Mouse (Mus musculus): Measurements from ENCODE around the gene Kif3a. TPM values are rescaled to one million over a fixed set of nuclear protein-coding genes. Genes with fewer than 3 reads are reported as not detected.

The Kif3a gene
- polyA plus RNA-seq (2011; ENCODE audit: insufficient read depth, insufficient read length, low replicate concordance, missing spikeins) = 3.7 and 4.5 TPM in 2 replicates

GRCm38 (mm10) chr11:53567224-53568014 lies at the start of gene Kif3a:
Gene Kif3a (plus strand): TSS chr11:53567379.
- no peak for TF ChIP-seq CTCF (IDR thresholded peaks at IDR 0.05; ENCODE audit: control insufficient read depth, insufficient read depth, low read length)
- peak; percentile 16; the same call in 1 of the 2 replicates for TF ChIP-seq POLR2A (IDR thresholded peaks at IDR 0.05; ENCODE audit: borderline replicate concordance, control insufficient read depth, low read depth, low read length)
- Histone ChIP-seq H3K27ac (ENCODE audit: control insufficient read depth, insufficient read depth, low read depth, low read length, poor library complexity) (no peak within 1 kb of the TSS; the same call in 1 of the 2 replicates), H3K4me3 (replicated peaks; ENCODE audit: control insufficient read depth, low read depth, low read length) (peak within 1 kb of the TSS; percentile 80), H3K4me1 (ENCODE audit: control insufficient read depth, insufficient read depth, low read length) (no peaks in the 10 kb centered on the region)
- WGBS = 2% methylated on average over 69 of the region's 69 CpGs

- Histone ChIP-seq H3K27ac (ENCODE audit: control insufficient read depth, insufficient read depth, low read depth, low read length, poor library complexity) (0 out of 2 replicates have a peak overlapping the region, but pooled peaks have one; percentile 85), H3K4me3 (replicated peaks; ENCODE audit: control insufficient read depth, low read depth, low read length) (no peak overlapping the region), H3K4me1 (ENCODE audit: control insufficient read depth, insufficient read depth, low read length) (peaks cover 1% of the 10 kb centered on the region; the same call in 1 of the 2 replicates)
- 37% methylated on average over 5 of the region's 5 CpGs for WGBS
- TF ChIP-seq CTCF (IDR thresholded peaks at IDR 0.05; ENCODE audit: control insufficient read depth, insufficient read depth, low read length) (no peak), POLR2A (IDR thresholded peaks at IDR 0.05; ENCODE audit: borderline replicate concordance, control insufficient read depth, low read depth, low read length) (no peak)
Observed at GRCm38 (mm10) chr11:53518759-53519158, 48.4 kb upstream of the Kif3a start.

- Histone ChIP-seq H3K4me3 (replicated peaks; ENCODE audit: control insufficient read depth, low read depth, low read length) (peak within 1 kb of the TSS; percentile 70), H3K27ac (ENCODE audit: control insufficient read depth, insufficient read depth, low read depth, low read length, poor library complexity) (peak within 1 kb of the TSS; percentile 85), H3K4me1 (ENCODE audit: control insufficient read depth, insufficient read depth, low read length) (peaks cover 1% of the 10 kb centered on the region; the same call in 1 of the 2 replicates)
- 7% methylated on average over 79 of the region's 79 CpGs for WGBS
- TF ChIP-seq CTCF (IDR thresholded peaks at IDR 0.05; ENCODE audit: control insufficient read depth, insufficient read depth, low read length) = no peak
- TF ChIP-seq POLR2A (IDR thresholded peaks at IDR 0.05; ENCODE audit: borderline replicate concordance, control insufficient read depth, low read depth, low read length) = 0 out of 2 replicates have a peak, but pooled peaks have one; percentile 20
Observed at GRCm38 (mm10) chr11:53519207-53520121, 47.7 kb upstream of the Kif3a start, which contains the start of gene Sept8. Gene Sept8 (plus strand): TSS chr11:53519257.

GRCm38 (mm10) chr11:53520122-53520978 lies 46.8 kb upstream of the Kif3a start:
- 9% methylated on average over 24 of the region's 24 CpGs for WGBS
- Histone ChIP-seq H3K4me1 (ENCODE audit: control insufficient read depth, insufficient read depth, low read length) (peaks cover 1% of the 10 kb centered on the region; the same call in 1 of the 2 replicates), H3K27ac (ENCODE audit: control insufficient read depth, insufficient read depth, low read depth, low read length, poor library complexity) (peak overlapping the region; percentile 85), H3K4me3 (replicated peaks; ENCODE audit: control insufficient read depth, low read depth, low read length) (peak overlapping the region; percentile 70)
- TF ChIP-seq POLR2A (IDR thresholded peaks at IDR 0.05; ENCODE audit: borderline replicate concordance, control insufficient read depth, low read depth, low read length) (0 out of 2 replicates have a peak, but pooled peaks have one; percentile 34), CTCF (IDR thresholded peaks at IDR 0.05; ENCODE audit: control insufficient read depth, insufficient read depth, low read length) (no peak)

GRCm38 (mm10) chr11:53521120-53521820 lies 45.9 kb upstream of the Kif3a start:
- TF ChIP-seq CTCF (IDR thresholded peaks at IDR 0.05; ENCODE audit: control insufficient read depth, insufficient read depth, low read length) (no peak), POLR2A (IDR thresholded peaks at IDR 0.05; ENCODE audit: borderline replicate concordance, control insufficient read depth, low read depth, low read length) (no peak)
- Histone ChIP-seq H3K27ac (ENCODE audit: control insufficient read depth, insufficient read depth, low read depth, low read length, poor library complexity) (peak overlapping the region; percentile 70), H3K4me3 (replicated peaks; ENCODE audit: control insufficient read depth, low read depth, low read length) (peak overlapping the region; percentile 59), H3K4me1 (ENCODE audit: control insufficient read depth, insufficient read depth, low read length) (peaks cover 1% of the 10 kb centered on the region; the same call in 1 of the 2 replicates)
- 52% methylated on average over 16 of the region's 16 CpGs for WGBS

- Histone ChIP-seq H3K4me1 (ENCODE audit: control insufficient read depth, insufficient read depth, low read length) (peaks cover 1% of the 10 kb centered on the region; the same call in 1 of the 2 replicates), H3K27ac (ENCODE audit: control insufficient read depth, insufficient read depth, low read depth, low read length, poor library complexity) (peak overlapping the region; percentile 70), H3K4me3 (replicated peaks; ENCODE audit: control insufficient read depth, low read depth, low read length) (peak overlapping the region; percentile 59)
- WGBS = 62% methylated on average over 7 of the region's 7 CpGs
- TF ChIP-seq CTCF (IDR thresholded peaks at IDR 0.05; ENCODE audit: control insufficient read depth, insufficient read depth, low read length) = no peak
- no peak for TF ChIP-seq POLR2A (IDR thresholded peaks at IDR 0.05; ENCODE audit: borderline replicate concordance, control insufficient read depth, low read depth, low read length)
Observed at GRCm38 (mm10) chr11:53521821-53522131, 45.4 kb upstream of the Kif3a start.

- no peak overlapping the region for H3K4me3 ChIP-seq (replicated peaks; ENCODE audit: control insufficient read depth, low read depth, low read length)
- WGBS = 71% methylated on average over 3 of the region's 3 CpGs
- no peak for TF ChIP-seq CTCF (IDR thresholded peaks at IDR 0.05; ENCODE audit: control insufficient read depth, insufficient read depth, low read length)
- no peak for TF ChIP-seq POLR2A (IDR thresholded peaks at IDR 0.05; ENCODE audit: borderline replicate concordance, control insufficient read depth, low read depth, low read length)
- H3K4me1 ChIP-seq (ENCODE audit: control insufficient read depth, insufficient read depth, low read length) = peaks cover 1% of the 10 kb centered on the region; the same call in 1 of the 2 replicates
- H3K27ac ChIP-seq (ENCODE audit: control insufficient read depth, insufficient read depth, low read depth, low read length, poor library complexity) = no peak overlapping the region
Observed at GRCm38 (mm10) chr11:53522362-53522761, 44.8 kb upstream of the Kif3a start.

All from bone marrow, adult 2 months (tissue).